Mouse (Mus musculus): ENCODE data around the gene Vmn2r102. TPM values are rescaled to one million over a fixed set of nuclear protein-coding genes. Genes with fewer than 3 reads are reported as not detected.

The Vmn2r102 gene
- total RNA-seq (2015) (not detected in 2 replicates), total RNA-seq (2017) (not detected in 2 replicates)

DNA sequence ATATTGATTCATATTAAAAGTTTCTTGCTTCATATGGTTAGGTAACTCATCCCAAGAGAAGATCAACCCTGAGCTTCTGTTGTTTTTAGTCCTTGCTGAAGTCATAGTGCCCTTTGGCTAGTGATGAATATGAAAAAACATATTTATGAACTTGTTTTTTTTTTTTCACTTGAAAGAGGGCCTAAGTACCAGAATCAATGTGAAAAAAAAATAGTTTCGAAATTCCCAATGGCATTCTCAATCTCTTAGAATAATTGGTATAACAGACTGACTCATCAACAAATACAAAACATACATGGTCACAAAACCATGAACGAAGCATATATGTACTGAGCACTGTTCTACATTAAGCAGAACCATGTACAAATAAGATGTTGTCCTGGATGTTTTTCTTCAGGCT is at the start of gene Vmn2r102:
TSS of gene Vmn2r102 (plus strand) at position 301 of the 400 bp plus-strand sequence.
- no peak for ATAC-seq (ENCODE audit: poor library complexity, severe bottlenecking)

GRCm38 (mm10) chr17:19629328-19629727 is 30.8 kb upstream of the Vmn2r102 start:
- no peak for ATAC-seq (ENCODE audit: poor library complexity, severe bottlenecking)

DNA sequence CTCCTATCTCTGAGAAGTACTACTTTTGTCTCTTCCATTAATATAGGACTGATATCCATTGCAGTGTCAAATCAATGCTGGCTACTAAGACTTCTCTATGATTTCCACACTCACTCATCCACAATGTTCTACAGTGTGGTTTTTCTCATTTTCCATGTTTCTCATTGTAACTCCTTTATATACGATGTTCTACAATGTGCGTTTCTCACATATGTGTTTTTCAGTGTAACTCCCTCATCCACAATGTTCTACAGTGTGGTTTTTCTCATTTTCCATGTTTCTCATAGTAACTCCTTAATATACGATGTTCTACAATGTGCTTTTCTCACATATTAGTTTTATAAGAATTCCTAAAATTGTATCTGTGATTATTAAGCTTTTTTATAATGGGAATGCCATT is 1.7 kb upstream of the Vmn2r102 start:
- ATAC-seq (ENCODE audit: poor library complexity, severe bottlenecking), result peak; percentile 60

- ATAC-seq (ENCODE audit: poor library complexity, severe bottlenecking), result no peak
Measured at GRCm38 (mm10) chr17:19692062-19692461, 31.9 kb downstream of the Vmn2r102 start.

Other genes with a start within 250 kb of the Vmn2r102 start
- gene Vmn2r100, start 155.6 kb upstream of the Vmn2r102 start, total RNA-seq (2015), result not detected in 2 replicates
- not detected in 2 replicates for gene Vmn2r100, start 155.6 kb upstream of the Vmn2r102 start, total RNA-seq (2017)
- not detected in 2 replicates for gene Vmn2r101, start 83.1 kb upstream of the Vmn2r102 start, total RNA-seq (2015)
- gene Vmn2r101, start 83.1 kb upstream of the Vmn2r102 start, total RNA-seq (2017), result 0.04 TPM in 1 of 2 replicates, not detected in the other
- gene Vmn2r103, start 113.0 kb downstream of the Vmn2r102 start, total RNA-seq (2015), result not detected in 2 replicates
- not detected in 2 replicates for gene Vmn2r103, start 113.0 kb downstream of the Vmn2r102 start, total RNA-seq (2017)

Data from megakaryocyte, adult 5-6 weeks (primary cell).